ENCODE assay signal across 18 mouse cellular contexts in genomic region chr15:89724356-89724755, GRCm38 (mm10).
DNase-seq lines count a peak whose midpoint lies in the region; ATAC-seq and TF ChIP-seq lines count a peak whose summit lies in the region.
"Had no signal": no experiment of that assay in that cellular context is flagged by ENCODE, and none has a peak within 500 bp of the region (broad histone marks: within the 10 kb centered on the region; RNA-seq: fewer than 3 reads in every experiment).

No protein-coding gene starts in this region.

- 53% methylated on average over 12 of the region's 12 CpGs for WGBS in heart, embryonic 15.5 days

- no peaks in the 10 kb centered on the region for H3K4me1 ChIP-seq in heart, embryonic 15.5 days (replicated peaks)
- no peaks in the 10 kb centered on the region for H3K4me1 ChIP-seq in ES-E14 (ENCODE audit: control insufficient read depth in 2 of 2, insufficient read depth in 2 of 2, low read length in 2 of 2, poor library complexity in 1 of 2)
- H3K4me1 ChIP-seq: intestine, embryonic 15.5 days had no signal

- H3K4me2 ChIP-seq in heart, embryonic 15.5 days: peak overlapping the region; percentile 21
- H3K4me2 ChIP-seq: intestine, embryonic 15.5 days had no signal

- H3K36me3 ChIP-seq in heart, embryonic 15.5 days: no peaks in the 10 kb centered on the region
- H3K36me3 ChIP-seq in ES-E14 (ENCODE audit: control insufficient read depth, insufficient read depth, low read length, poor library complexity, severe bottlenecking): no peaks in the 10 kb centered on the region
- H3K36me3 ChIP-seq: G1E; intestine, embryonic 15.5 days had no signal

- TF ChIP-seq POLR2A in brain, embryonic 14.5 days (IDR thresholded peaks at IDR 0.05; ENCODE audit: borderline replicate concordance, extremely low read depth, insufficient read depth, insufficient read length, poor library complexity, severe bottlenecking): no peak

- H3K9ac ChIP-seq in heart, embryonic 15.5 days: no peak overlapping the region
- no peak overlapping the region for H3K9ac ChIP-seq in ES-E14 (ENCODE audit: insufficient read depth, low read depth, low read length, poor library complexity, severe bottlenecking)
- H3K9ac ChIP-seq: intestine, embryonic 15.5 days; liver, embryonic 14.5 days had no signal

- DNase-seq in heart, postnatal 36 days: no peak
- peak; percentile 1 for DNase-seq in kidney, postnatal 14 days
- DNase-seq in kidney, postnatal 10 days: no peak
- peak; percentile 11 for DNase-seq in ES-E14 (ENCODE audit: low read depth, low spot score)
- DNase-seq in brain, embryonic 14.5 days (ENCODE audit: low read depth): peak; percentile 29
- DNase-seq in MN1 (ENCODE audit: low spot score): no peak
- DNase-seq: adrenal gland, postnatal 36 days; cerebellum, postnatal 25 days; gastrocnemius, postnatal 25 days; layer of hippocampus, postnatal 36 days; lung, postnatal 14 days; right cerebral cortex, postnatal 25 days; thymus, postnatal 4 days had no signal

- H3K27me3 ChIP-seq in heart, embryonic 15.5 days: no peaks in the 10 kb centered on the region
- H3K27me3 ChIP-seq: intestine, embryonic 15.5 days had no signal

- no peak for TF ChIP-seq CTCF in brain, embryonic 14.5 days (IDR thresholded peaks at IDR 0.05; ENCODE audit: borderline replicate concordance, extremely low read depth, insufficient read depth, insufficient read length)

- no peak overlapping the region for H3K27ac ChIP-seq in heart, embryonic 15.5 days
- no peak overlapping the region for H3K27ac ChIP-seq in ES-E14 (ENCODE audit: insufficient read depth, low read depth, low read length, poor library complexity, severe bottlenecking)
- H3K27ac ChIP-seq: intestine, embryonic 15.5 days; liver, embryonic 14.5 days had no signal

- H3K9me3 ChIP-seq in heart, embryonic 15.5 days (replicated peaks): no peaks in the 10 kb centered on the region
- H3K9me3 ChIP-seq in ES-E14 (ENCODE audit: control insufficient read depth, insufficient read depth, low read depth, low read length): no peaks in the 10 kb centered on the region
- H3K9me3 ChIP-seq: intestine, embryonic 15.5 days had no signal

- H3K4me3 ChIP-seq in heart, embryonic 15.5 days: no peak overlapping the region
- no peak overlapping the region for H3K4me3 ChIP-seq in ES-E14 (ENCODE audit: insufficient read depth in 1 of 2, low read depth in 1 of 2, low read length in 2 of 2, poor library complexity in 1 of 2, severe bottlenecking in 1 of 2)
- H3K4me3 ChIP-seq: intestine, embryonic 15.5 days had no signal

- intact Hi-C loops in heart, postnatal 36 days (cut with DNase I): no loop called here

- in situ Hi-C loops in ES-E14 (cut with MboI; ENCODE audit: low sequenced_read_pairs in 2 of 2, unreplicated experiment in 2 of 2): no loop called here

- no peak for ATAC-seq in heart, embryonic 15.5 days (replicated peaks; ENCODE audit: insufficient number of reproducible peaks, insufficient read depth, low FRiP score, low read depth)
- ATAC-seq: activated CD4-positive, CD25-positive, alpha-beta regulatory T cell, adult 4 months; intestine, embryonic 15.5 days had no signal

TF ChIP-seq in ES-E14, 5 proteins besides CTCF, POLR2A, EP300 and RAD21:
- TF ChIP-seq CHD2 (IDR thresholded peaks at IDR 0.05; ENCODE audit: low read depth, low read length) (no peak), MAFK (IDR thresholded peaks at IDR 0.05; ENCODE audit: insufficient read depth, low read depth, low read length) (no peak), ZNF384 (IDR thresholded peaks at IDR 0.05; ENCODE audit: low read depth, low read length) (no peak), ZC3H11A (IDR thresholded peaks at IDR 0.05; ENCODE audit: borderline replicate concordance, low read depth, low read length) (no peak), HCFC1 (IDR thresholded peaks at IDR 0.05; ENCODE audit: borderline replicate concordance, insufficient read depth, low read length) (no peak)

Comparison
In these comparisons a context has a peak if more than half of its experiments do, and no peak if none do; other contexts are left out.
1. DNase-seq: peak in kidney, postnatal 14 days (single experiment), ES-E14 (single experiment) and brain, embryonic 14.5 days (single experiment); none in heart, postnatal 36 days (0 of 2), kidney, postnatal 10 days (single experiment) and MN1 (single experiment).